Mouse (Mus musculus) olfactory bulb, adult 2 months (tissue): Measurements from ENCODE around the gene Rapsn.

Experiments
- CTCF ChIP-seq: fragments of 200-500 bp; IDR thresholded peaks from 2 replicates; pipeline ENCODE4 v1.5.1; 2012; ENCODE audit warnings: low read depth, mild to moderate bottlenecking, low read length, moderate library complexity; ENCODE audit not compliant: insufficient read depth
- POLR2A ChIP-seq: fragments of 200-500 bp; IDR thresholded peaks from 2 replicates; pipeline ENCODE4 v1.6.1; 2012; ENCODE audit warnings: mild to moderate bottlenecking, low read depth, low read length, moderate library complexity; ENCODE audit not compliant: insufficient read depth

- no peak for TF ChIP-seq CTCF
- TF ChIP-seq POLR2A, result no peak
Measured at GRCm38 (mm10) chr2:91086392-91087237, 51.2 kb downstream of the Rapsn start.
